Comparison of ENCODE assay signal across 8 mouse cellular contexts in genomic region chr11:5789754-5790333, GRCm38 (mm10). TPM values are rescaled to one million over a fixed set of nuclear protein-coding genes. Genes with fewer than 3 reads are reported as not detected.
A peak's percentile ranks its signal among the peaks of the same experiment; 100 is the strongest.
DNase-seq lines count a peak whose midpoint lies in the region; ATAC-seq and TF ChIP-seq lines count a peak whose summit lies in the region.

No protein-coding gene starts in this region.

- intact Hi-C loops in heart, adult 2 months (cut with DNase I) = loop anchor here (2.0 to 5.0 kb wide), 5 partner anchors 47 to 303 kb away; no protein-coding TSS in a partner anchor

- peaks cover 2% of the 10 kb centered on the region for H3K79me2 ChIP-seq in heart, adult 2 months (replicated peaks; ENCODE audit: control insufficient read depth, insufficient read depth, low read length)
- H3K79me2 ChIP-seq in CH12.LX (replicated peaks; ENCODE audit: control insufficient read depth, extremely low read depth, insufficient read depth, poor library complexity, severe bottlenecking) = peaks cover 22% of the 10 kb centered on the region

- no peak for TF ChIP-seq RAD21 in CH12.LX (IDR thresholded peaks at IDR 0.05; ENCODE audit: low read depth, low read length)

- no peak for TF ChIP-seq CTCF in heart, adult 2 months (IDR thresholded peaks at IDR 0.05)
- TF ChIP-seq CTCF in CH12.LX (conservative IDR thresholded peaks at IDR 0.05 in 1 of 2, IDR thresholded peaks at IDR 0.05 in 1 of 2; ENCODE audit: low read depth in 2 of 2, low read length in 2 of 2) = no peak

- no peaks in the 10 kb centered on the region for H3K36me3 ChIP-seq in heart, adult 2 months (ENCODE audit: control insufficient read depth, insufficient read depth, low read length)
- peaks cover 29 to 45% of the 10 kb centered on the region in 2 experiments for H3K36me3 ChIP-seq in CH12.LX (replicated peaks in 1 of 2; ENCODE audit: control insufficient read depth in 1 of 2, insufficient read depth in 1 of 2, low read length in 1 of 2)
- peaks cover 23% of the 10 kb centered on the region for H3K36me3 ChIP-seq in hindbrain, embryonic 15.5 days
- peaks cover 35% of the 10 kb centered on the region for H3K36me3 ChIP-seq in midbrain, embryonic 14.5 days (ENCODE audit: control insufficient read depth, insufficient read depth, low read length)

- peak overlapping the region; percentile 24 for H3K9ac ChIP-seq in heart, adult 2 months (ENCODE audit: low read depth, low read length)
- peak overlapping the region; percentile 88 for H3K9ac ChIP-seq in CH12.LX (ENCODE audit: insufficient read depth, low read depth)
- no peak overlapping the region for H3K9ac ChIP-seq in hindbrain, embryonic 15.5 days
- H3K9ac ChIP-seq in midbrain, embryonic 14.5 days (replicated peaks; ENCODE audit: low read length) = no peak overlapping the region

- H3K27ac ChIP-seq in heart, adult 2 months = no peak overlapping the region; the same call in 1 of the 2 replicates
- H3K27ac ChIP-seq in CH12.LX (ENCODE audit: insufficient read depth, low read depth) = peak overlapping the region; percentile 75
- H3K27ac ChIP-seq in hindbrain, embryonic 15.5 days (replicated peaks) = no peak overlapping the region
- no peak overlapping the region for H3K27ac ChIP-seq in midbrain, embryonic 14.5 days (replicated peaks; ENCODE audit: low read depth, low read length)

- WGBS in heart, adult 2 months = 53% methylated on average over 3 of the region's 3 CpGs
- WGBS in hindbrain, embryonic 15.5 days = 81% methylated on average over 3 of the region's 3 CpGs
- WGBS in midbrain, embryonic 14.5 days = 89% methylated on average over 3 of the region's 3 CpGs

- TF ChIP-seq EP300 in heart, adult 2 months (IDR thresholded peaks at IDR 0.05; ENCODE audit: insufficient read depth, low read depth, low read length) = no peak
- no peak for TF ChIP-seq EP300 in CH12.LX (IDR thresholded peaks at IDR 0.05; ENCODE audit: low read length)

- H3K9me3 ChIP-seq in CH12.LX (replicated peaks; ENCODE audit: low read length) = no peaks in the 10 kb centered on the region
- H3K9me3 ChIP-seq in hindbrain, embryonic 15.5 days = no peaks in the 10 kb centered on the region
- H3K9me3 ChIP-seq in midbrain, embryonic 14.5 days (ENCODE audit: control insufficient read depth, low read length) = no peaks in the 10 kb centered on the region

- dilution Hi-C loops in CH12.LX (cut with MboI; ENCODE audit: extremely low pct_ligation_motif_present, extremely low pct_unique_long_range_greater_than_20kb, low sequenced_read_pairs) = no loop called here

- TF ChIP-seq POLR2A in heart, adult 2 months (IDR thresholded peaks at IDR 0.05; ENCODE audit: insufficient read depth, low read depth, low read length) = no peak
- TF ChIP-seq POLR2A in CH12.LX (IDR thresholded peaks at IDR 0.05; ENCODE audit: low read depth, low read length) = no peak

- H3K4me2 ChIP-seq in CH12.LX (ENCODE audit: insufficient read depth, low read depth, poor library complexity, severe bottlenecking) = peak overlapping the region; percentile 87
- peak overlapping the region; percentile 78 for H3K4me2 ChIP-seq in hindbrain, embryonic 15.5 days
- H3K4me2 ChIP-seq in midbrain, embryonic 14.5 days (ENCODE audit: low read length) = peak overlapping the region; percentile 69

- DNase-seq in heart, adult 2 months = peak in 1 of 2 experiments; percentile 26
- DNase-seq in heart, postnatal 4 days = no peak
- DNase-seq in CH12.LX (ENCODE audit: extremely low read depth) = peak; percentile 58
- no peak for DNase-seq in midbrain, embryonic 14.5 days
- no peak for DNase-seq in T-cell, adult 2 months (ENCODE audit: low spot score)
- DNase-seq in layer of hippocampus, postnatal 14 days (ENCODE audit: low spot score in 2 of 2) = no peak
- no peak for DNase-seq in ovary, postnatal 36 days (ENCODE audit: low spot score)

- H3K4me1 ChIP-seq in heart, adult 2 months (ENCODE audit: control insufficient read depth, insufficient read depth, low read length) = peaks cover 6% of the 10 kb centered on the region
- H3K4me1 ChIP-seq in CH12.LX (ENCODE audit: control insufficient read depth in 1 of 2, insufficient read depth in 2 of 2) = peaks cover 12 to 41% of the 10 kb centered on the region in 2 experiments
- H3K4me1 ChIP-seq in hindbrain, embryonic 15.5 days (replicated peaks) = peaks cover 26% of the 10 kb centered on the region
- H3K4me1 ChIP-seq in midbrain, embryonic 14.5 days (ENCODE audit: control insufficient read depth, insufficient read depth, low read length) = peaks cover 19% of the 10 kb centered on the region

- H3K4me3 ChIP-seq in heart, adult 2 months = no peak overlapping the region
- peak overlapping the region; percentile 72 to 99 (median 75) for H3K4me3 ChIP-seq in CH12.LX (replicated peaks in 1 of 3; ENCODE audit: low read depth in 2 of 3, low read length in 2 of 3, poor library complexity in 1 of 3)
- H3K4me3 ChIP-seq in hindbrain, embryonic 15.5 days = peak overlapping the region; percentile 73
- peak overlapping the region; percentile 87 for H3K4me3 ChIP-seq in midbrain, embryonic 14.5 days (replicated peaks; ENCODE audit: low read depth, low read length)

- H3K27me3 ChIP-seq in heart, adult 2 months (ENCODE audit: control insufficient read depth, insufficient read depth, low read length) = no peaks in the 10 kb centered on the region
- H3K27me3 ChIP-seq in CH12.LX (replicated peaks) = no peaks in the 10 kb centered on the region
- H3K27me3 ChIP-seq in hindbrain, embryonic 15.5 days = no peaks in the 10 kb centered on the region
- H3K27me3 ChIP-seq in midbrain, embryonic 14.5 days (ENCODE audit: control insufficient read depth, insufficient read depth, low read length) = no peaks in the 10 kb centered on the region

- in situ Hi-C loops in CH12.LX (cut with MboI; ENCODE audit: low pct_ligation_motif_present, low pct_unique_long_range_greater_than_20kb, low sequenced_read_pairs) = loop anchor here (10.0 kb wide), 1 partner anchor 305 kb away; no protein-coding TSS in a partner anchor

- ATAC-seq in hindbrain, embryonic 15.5 days (ENCODE audit: low FRiP score, low read depth) = no peak
- no peak for ATAC-seq in midbrain, embryonic 14.5 days (ENCODE audit: low FRiP score, low TSS enrichment)

TF ChIP-seq in CH12.LX, 34 proteins besides CTCF, POLR2A, EP300 and RAD21:
- TF ChIP-seq ZC3H11A (IDR thresholded peaks at IDR 0.05; ENCODE audit: low read depth, low read length) = no peak
- 0 out of 2 replicates have a peak, but pooled peaks have one; percentile 2 for TF ChIP-seq NELFE (IDR thresholded peaks at IDR 0.05; ENCODE audit: low read depth, low read length)
- TF ChIP-seq JUN (IDR thresholded peaks at IDR 0.05; ENCODE audit: insufficient read depth, low read depth, low read length) = no peak

RNA-seq across cellular contexts. Expression of gene Dbnl, which starts 1.6 kb away (rescaled TPM):
- 10 to 100 TPM; 25.7 to 29.2 TPM for total RNA-seq in heart, adult 2 months (2021)
- 24.4 and 25.6 TPM in 2 replicates for polyA plus RNA-seq in heart, adult 2 months (2012; rRNA removed)
- total RNA-seq in heart, postnatal 4 days (2021) = 10 to 100 TPM; 44.7 to 46.1 TPM
- total RNA-seq in CH12.LX (2012; rRNA removed) (76.2 and 77.3 TPM in 2 replicates), CH12.LX (2014; rRNA removed) (67.5 and 70.3 TPM in 2 replicates)
- polyA plus RNA-seq in CH12.LX (2012; ENCODE audit: insufficient read length, low read depth) = 124 and 133 TPM in 2 replicates
- 134 and 139 TPM in 2 replicates for polyA plus RNA-seq in hindbrain, embryonic 15.5 days (2015; fragmentation: Nextera tagmentation; extraction: Ambion mirVana)
- 145 and 148 TPM in 2 replicates for polyA plus RNA-seq in midbrain, embryonic 14.5 days (2014; fragmentation: Nextera tagmentation; extraction: Ambion mirVana)
- total RNA-seq in layer of hippocampus, postnatal 14 days (2021) = 10 to 100 TPM; 83.4 to 86.0 TPM

RNA-seq across cellular contexts. Expression of gene Pgam2, which starts 13.7 kb away (rescaled TPM):
- 100 to 1,000 TPM; 743 to 848 TPM for total RNA-seq in heart, adult 2 months (2021)
- polyA plus RNA-seq in heart, adult 2 months (2012; rRNA removed) = 1,153 and 1,176 TPM in 2 replicates
- 100 to 1,000 TPM; 715 to 738 TPM for total RNA-seq in heart, postnatal 4 days (2021)
- 0.46 and 0.64 TPM in 2 replicates for total RNA-seq in CH12.LX (2012; rRNA removed)
- not detected in 2 replicates for total RNA-seq in CH12.LX (2014; rRNA removed)
- polyA plus RNA-seq in CH12.LX (2012; ENCODE audit: insufficient read length, low read depth) = 2.5 and 3.6 TPM in 2 replicates
- 2.7 and 3.3 TPM in 2 replicates for polyA plus RNA-seq in hindbrain, embryonic 15.5 days (2015; fragmentation: Nextera tagmentation; extraction: Ambion mirVana)
- 2.1 and 2.3 TPM in 2 replicates for polyA plus RNA-seq in midbrain, embryonic 14.5 days (2014; fragmentation: Nextera tagmentation; extraction: Ambion mirVana)
- total RNA-seq in layer of hippocampus, postnatal 14 days (2021) = 10 to 100 TPM; 12.8 to 14.0 TPM

RNA-seq across cellular contexts. Expression of gene Urgcp, which starts 27.7 kb away (rescaled TPM):
- total RNA-seq in heart, adult 2 months (2021) = 10 to 100 TPM; 58.5 to 69.8 TPM
- 26.1 and 35.7 TPM in 2 replicates for polyA plus RNA-seq in heart, adult 2 months (2012; rRNA removed)
- 10 to 100 TPM; 60.5 TPM for total RNA-seq in heart, postnatal 4 days (2021)
- total RNA-seq in CH12.LX (2012; rRNA removed) (13.1 and 13.3 TPM in 2 replicates), CH12.LX (2014; rRNA removed) (11.7 and 12.2 TPM in 2 replicates)
- 11.7 and 13.1 TPM in 2 replicates for polyA plus RNA-seq in CH12.LX (2012; ENCODE audit: insufficient read length, low read depth)
- 33.5 TPM in 2 replicates for polyA plus RNA-seq in hindbrain, embryonic 15.5 days (2015; fragmentation: Nextera tagmentation; extraction: Ambion mirVana)
- 21.5 and 23.9 TPM in 2 replicates for polyA plus RNA-seq in midbrain, embryonic 14.5 days (2014; fragmentation: Nextera tagmentation; extraction: Ambion mirVana)
- 10 to 100 TPM; 54.2 to 67.8 TPM for total RNA-seq in layer of hippocampus, postnatal 14 days (2021)

RNA-seq across cellular contexts. Expression of gene Polm, which starts 48.0 kb away (rescaled TPM):
- total RNA-seq in heart, adult 2 months (2021) = 1 to 10 TPM; 2.1 to 3.3 TPM
- polyA plus RNA-seq in heart, adult 2 months (2012; rRNA removed) = 6.3 and 11.2 TPM in 2 replicates
- 1 to 10 TPM; 5.6 to 6.5 TPM for total RNA-seq in heart, postnatal 4 days (2021)
- 7.7 and 9.7 TPM in 2 replicates for total RNA-seq in CH12.LX (2012; rRNA removed)
- 1.00 and 1.9 TPM in 2 replicates for total RNA-seq in CH12.LX (2014; rRNA removed)
- polyA plus RNA-seq in CH12.LX (2012; ENCODE audit: insufficient read length, low read depth) = 4.1 TPM in 2 replicates
- polyA plus RNA-seq in hindbrain, embryonic 15.5 days (2015; fragmentation: Nextera tagmentation; extraction: Ambion mirVana) = 7.3 TPM in 2 replicates
- polyA plus RNA-seq in midbrain, embryonic 14.5 days (2014; fragmentation: Nextera tagmentation; extraction: Ambion mirVana) = 4.9 and 5.2 TPM in 2 replicates
- total RNA-seq in layer of hippocampus, postnatal 14 days (2021) = 10 to 100 TPM; 12.0 to 13.7 TPM

Comparison
In these comparisons a context has a peak if more than half of its experiments do, and no peak if none do; other contexts are left out.
1. H3K9ac ChIP-seq: peak in heart, adult 2 months (single experiment) and CH12.LX (single experiment); none in hindbrain, embryonic 15.5 days (single experiment) and midbrain, embryonic 14.5 days (single experiment).
2. RNA of gene Pgam2, which starts 13.7 kb away (total RNA-seq): 743 to 848 TPM in heart, adult 2 months and 715 to 738 TPM in heart, postnatal 4 days; 12.8 to 14.0 TPM in layer of hippocampus, postnatal 14 days and 0.46 to 0.64 TPM in CH12.LX; every median in the first group is over 10 times any median in the second.
3. Peak in every context shown above with its lines, with median percentiles within 50 percentile points of each other: H3K4me2 ChIP-seq.